Mouse (Mus musculus): ENCODE measurements around the gene Hpse2. TPM values are rescaled to one million over a fixed set of nuclear protein-coding genes. Genes with fewer than 3 reads are reported as not detected.

The Hpse2 gene
- polyA plus RNA-seq, 1 experiment from 2014 or later = 0.08 TPM

DNA sequence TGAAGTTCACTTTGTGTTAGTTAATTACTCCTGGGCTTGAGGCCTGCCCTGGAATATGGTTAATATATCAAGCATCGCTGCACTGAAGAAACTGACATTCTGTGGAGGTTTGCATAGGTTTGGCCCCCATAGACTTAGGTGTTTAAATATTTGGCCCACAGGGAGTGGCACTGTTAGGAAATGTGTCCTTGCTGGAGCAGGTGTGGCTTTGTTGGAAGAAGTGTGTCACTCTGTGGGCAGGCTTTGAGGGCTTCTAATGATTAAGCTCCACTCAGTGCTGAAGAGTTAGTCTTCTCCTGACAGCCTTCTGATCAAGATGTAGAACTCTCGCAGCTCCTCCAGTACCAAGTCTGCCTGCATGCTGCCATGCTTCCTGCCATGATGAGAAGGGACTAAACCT, 555.9 kb downstream of the Hpse2 start:
- no peak overlapping the region for H3K4me2 ChIP-seq (ENCODE audit: low read length)
- no peaks in the 10 kb centered on the region for H3K27me3 ChIP-seq (ENCODE audit: insufficient read depth, low read length)
- H3K9ac ChIP-seq (ENCODE audit: low read depth, low read length) = no peak overlapping the region
- H3K36me3 ChIP-seq (ENCODE audit: insufficient read depth, low read length) = no peaks in the 10 kb centered on the region
- no peaks in the 10 kb centered on the region for H3K4me1 ChIP-seq (replicated peaks; ENCODE audit: insufficient read depth, low read length)
- no peaks in the 10 kb centered on the region for H3K9me3 ChIP-seq (replicated peaks; ENCODE audit: low read length)
- ATAC-seq (replicated peaks; ENCODE audit: low FRiP score, low read depth) (no peak), DNase-seq (ENCODE audit: low spot score) (no peak)
- 97% methylated on average over 2 of the region's 2 CpGs for WGBS
- H3K4me3 ChIP-seq (replicated peaks; ENCODE audit: low read depth, low read length) = no peak overlapping the region
- no peak overlapping the region for H3K27ac ChIP-seq
- no peak for TF ChIP-seq CTCF (IDR thresholded peaks at IDR 0.05; ENCODE audit: low read depth)

DNA sequence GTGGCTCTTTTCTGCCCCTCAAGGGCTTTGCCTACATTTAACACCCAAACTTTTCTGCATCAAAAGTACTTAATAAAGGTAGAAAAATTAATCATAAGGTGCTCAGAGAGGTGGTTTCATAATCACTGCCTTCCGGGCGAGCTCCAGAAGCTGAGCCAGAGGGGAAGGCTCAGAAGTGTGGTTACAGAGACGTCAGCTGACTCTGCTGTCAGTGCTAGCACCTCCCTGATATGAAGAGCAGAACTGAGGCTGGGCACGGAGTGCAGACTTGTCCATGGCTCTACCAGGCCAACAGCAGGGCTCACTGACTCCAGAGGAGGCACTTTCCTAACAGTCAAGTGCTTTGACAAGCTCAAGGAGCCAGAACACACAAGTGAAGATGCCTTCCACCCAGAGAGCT, 559.0 kb downstream of the Hpse2 start:
- no peaks in the 10 kb centered on the region for H3K4me1 ChIP-seq (replicated peaks; ENCODE audit: insufficient read depth, low read length)
- H3K4me3 ChIP-seq (replicated peaks; ENCODE audit: low read depth, low read length) = no peak overlapping the region
- no peak overlapping the region for H3K9ac ChIP-seq (ENCODE audit: low read depth, low read length)
- ATAC-seq (replicated peaks; ENCODE audit: low FRiP score, low read depth) (no peak), DNase-seq (ENCODE audit: low spot score) (no peak)
- 75% methylated on average over 4 of the region's 4 CpGs for WGBS
- H3K27me3 ChIP-seq (ENCODE audit: insufficient read depth, low read length) = no peaks in the 10 kb centered on the region
- no peaks in the 10 kb centered on the region for H3K36me3 ChIP-seq (ENCODE audit: insufficient read depth, low read length)
- no peak overlapping the region for H3K27ac ChIP-seq
- H3K4me2 ChIP-seq (ENCODE audit: low read length) = no peak overlapping the region
- H3K9me3 ChIP-seq (replicated peaks; ENCODE audit: low read length) = no peaks in the 10 kb centered on the region
- TF ChIP-seq CTCF (IDR thresholded peaks at IDR 0.05; ENCODE audit: low read depth) = no peak

DNA sequence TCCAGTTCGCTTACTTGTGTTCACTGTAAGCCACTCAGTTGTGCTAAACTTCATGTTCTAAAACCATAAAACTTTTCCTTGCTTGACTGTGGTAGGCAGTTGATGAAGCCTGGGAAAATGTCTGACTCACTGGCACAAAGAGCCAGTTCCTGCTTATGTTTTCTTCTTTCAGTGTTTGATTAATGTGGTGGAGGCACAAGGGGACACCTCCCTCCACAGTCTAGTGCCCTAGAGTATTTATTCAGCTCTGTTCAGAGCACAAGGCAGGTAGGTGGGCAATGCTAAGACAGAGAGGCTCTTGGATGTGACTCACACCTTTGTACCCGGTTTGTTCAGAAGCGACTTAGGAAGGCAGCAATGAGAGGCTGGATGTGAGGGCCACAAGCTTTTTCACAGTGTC, 560.3 kb downstream of the Hpse2 start:
- no peak overlapping the region for H3K9ac ChIP-seq (ENCODE audit: low read depth, low read length)
- no peak for ATAC-seq (replicated peaks; ENCODE audit: low FRiP score, low read depth)
- H3K27me3 ChIP-seq (ENCODE audit: insufficient read depth, low read length) = no peaks in the 10 kb centered on the region
- no peaks in the 10 kb centered on the region for H3K4me1 ChIP-seq (replicated peaks; ENCODE audit: insufficient read depth, low read length)
- H3K4me2 ChIP-seq (ENCODE audit: low read length) = no peak overlapping the region
- H3K27ac ChIP-seq = no peak overlapping the region
- DNase-seq (ENCODE audit: low spot score) = peak; percentile 13
- TF ChIP-seq CTCF (IDR thresholded peaks at IDR 0.05; ENCODE audit: low read depth) = no peak
- H3K36me3 ChIP-seq (ENCODE audit: insufficient read depth, low read length) = no peaks in the 10 kb centered on the region
- 55% methylated on average over 3 of the region's 3 CpGs for WGBS
- no peak overlapping the region for H3K4me3 ChIP-seq (replicated peaks; ENCODE audit: low read depth, low read length)
- H3K9me3 ChIP-seq (replicated peaks; ENCODE audit: low read length) = no peaks in the 10 kb centered on the region

GRCm38 (mm10) chr19:42820109-42820508, 568.0 kb downstream of the Hpse2 start:
- no peak overlapping the region for H3K27ac ChIP-seq
- no peaks in the 10 kb centered on the region for H3K9me3 ChIP-seq (replicated peaks; ENCODE audit: low read length)
- DNase-seq (ENCODE audit: low spot score) (no peak), ATAC-seq (replicated peaks; ENCODE audit: low FRiP score, low read depth) (no peak)
- no peak for TF ChIP-seq CTCF (IDR thresholded peaks at IDR 0.05; ENCODE audit: low read depth)
- H3K4me1 ChIP-seq (replicated peaks; ENCODE audit: insufficient read depth, low read length) = no peaks in the 10 kb centered on the region
- 88% methylated on average over 5 of the region's 5 CpGs for WGBS
- no peak overlapping the region for H3K4me3 ChIP-seq (replicated peaks; ENCODE audit: low read depth, low read length)
- H3K27me3 ChIP-seq (ENCODE audit: insufficient read depth, low read length) = no peaks in the 10 kb centered on the region
- no peak overlapping the region for H3K4me2 ChIP-seq (ENCODE audit: low read length)
- no peak overlapping the region for H3K9ac ChIP-seq (ENCODE audit: low read depth, low read length)
- H3K36me3 ChIP-seq (ENCODE audit: insufficient read depth, low read length) = no peaks in the 10 kb centered on the region

DNA sequence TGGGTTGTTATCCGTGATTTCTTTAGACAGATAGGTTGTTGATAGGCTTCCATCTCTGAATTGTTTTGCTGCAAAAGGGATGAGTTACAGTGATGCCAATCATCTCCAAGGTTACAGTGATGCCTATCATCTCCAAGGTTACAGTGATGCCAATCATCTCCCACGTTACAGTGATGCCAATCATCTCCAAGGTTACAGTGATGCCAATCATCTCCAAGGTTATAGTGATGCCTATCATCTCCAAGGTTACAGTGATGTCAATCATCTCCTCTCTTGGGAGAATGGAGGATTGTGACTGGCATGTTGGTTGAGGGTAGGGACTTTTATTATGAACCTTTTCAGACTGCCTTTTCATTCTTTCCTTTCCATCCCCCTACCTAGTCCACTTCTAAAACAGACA, 570.4 kb downstream of the Hpse2 start:
- no peak for TF ChIP-seq CTCF (IDR thresholded peaks at IDR 0.05; ENCODE audit: low read depth)
- Histone ChIP-seq H3K4me2 (ENCODE audit: low read length) (no peak overlapping the region), H3K27me3 (ENCODE audit: insufficient read depth, low read length) (no peaks in the 10 kb centered on the region), H3K4me1 (replicated peaks; ENCODE audit: insufficient read depth, low read length) (no peaks in the 10 kb centered on the region), H3K9ac (ENCODE audit: low read depth, low read length) (no peak overlapping the region), H3K9me3 (replicated peaks; ENCODE audit: low read length) (no peaks in the 10 kb centered on the region), H3K4me3 (replicated peaks; ENCODE audit: low read depth, low read length) (no peak overlapping the region), H3K27ac (no peak overlapping the region), H3K36me3 (ENCODE audit: insufficient read depth, low read length) (no peaks in the 10 kb centered on the region)
- ATAC-seq (replicated peaks; ENCODE audit: low FRiP score, low read depth) (no peak), DNase-seq (ENCODE audit: low spot score) (no peak)
- 74% methylated on average over 2 of the region's 2 CpGs for WGBS

- Histone ChIP-seq H3K36me3 (ENCODE audit: insufficient read depth, low read length) (no peaks in the 10 kb centered on the region), H3K9ac (ENCODE audit: low read depth, low read length) (no peak overlapping the region), H3K4me3 (replicated peaks; ENCODE audit: low read depth, low read length) (no peak overlapping the region), H3K9me3 (replicated peaks; ENCODE audit: low read length) (no peaks in the 10 kb centered on the region), H3K27me3 (ENCODE audit: insufficient read depth, low read length) (no peaks in the 10 kb centered on the region), H3K27ac (no peak overlapping the region), H3K4me1 (replicated peaks; ENCODE audit: insufficient read depth, low read length) (no peaks in the 10 kb centered on the region), H3K4me2 (ENCODE audit: low read length) (no peak overlapping the region)
- TF ChIP-seq CTCF (IDR thresholded peaks at IDR 0.05; ENCODE audit: low read depth) = no peak
- DNase-seq (ENCODE audit: low spot score) (no peak), ATAC-seq (replicated peaks; ENCODE audit: low FRiP score, low read depth) (no peak)
- WGBS = 90% methylated on average over 2 of the region's 2 CpGs
These were observed 571.9 kb downstream of the Hpse2 start for GRCm38 (mm10) chr19:42816261-42816660.

DNA sequence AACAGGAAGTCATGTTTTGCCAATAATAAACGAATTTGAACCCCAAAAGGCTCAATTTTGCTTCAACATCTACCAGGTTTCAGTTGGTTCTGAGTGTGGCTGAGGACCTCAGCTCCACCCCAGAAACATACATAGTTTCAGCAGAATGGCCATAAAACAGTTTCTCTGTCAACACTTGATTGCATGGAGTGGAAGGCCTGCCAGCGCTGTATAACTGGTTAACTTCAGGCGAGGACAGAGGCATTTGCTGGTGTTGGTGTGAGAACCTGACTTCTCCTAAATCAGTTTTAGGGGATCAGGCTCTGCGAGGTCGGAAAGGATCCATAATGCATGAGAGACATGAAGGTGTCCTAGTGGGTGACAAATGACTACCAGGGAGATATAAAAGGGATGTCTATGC, 578.0 kb downstream of the Hpse2 start:
- TF ChIP-seq CTCF (IDR thresholded peaks at IDR 0.05; ENCODE audit: low read depth) = no peak
- no peak for DNase-seq (ENCODE audit: low spot score)
- H3K27me3 ChIP-seq (ENCODE audit: insufficient read depth, low read length) = no peaks in the 10 kb centered on the region
- no peaks in the 10 kb centered on the region for H3K36me3 ChIP-seq (ENCODE audit: insufficient read depth, low read length)
- H3K4me1 ChIP-seq (replicated peaks; ENCODE audit: insufficient read depth, low read length) = no peaks in the 10 kb centered on the region
- H3K9me3 ChIP-seq (replicated peaks; ENCODE audit: low read length) = no peaks in the 10 kb centered on the region
- no peak overlapping the region for H3K4me3 ChIP-seq (replicated peaks; ENCODE audit: low read depth, low read length)
- 54% methylated on average over 5 of the region's 5 CpGs for WGBS
- ATAC-seq (replicated peaks; ENCODE audit: low FRiP score, low read depth) = no peak
- H3K4me2 ChIP-seq (ENCODE audit: low read length) = no peak overlapping the region
- H3K9ac ChIP-seq (ENCODE audit: low read depth, low read length) = no peak overlapping the region
- no peak overlapping the region for H3K27ac ChIP-seq
